Mouse (Mus musculus) T-helper 1 cell (primary cell): ENCODE data around the gene Lin37.

Experiments used
- in situ Hi-C: fragments of 300-600 bp; cut with MboI, MseI; formaldehyde crosslinking; loops from one replicate; pipeline ENCODE4 v1.15.1; 2025; ENCODE audit warnings: high pct_unique_total_duplicates

Gene Lin37

GRCm38 (mm10) chr7:30587842-30588667 lies 28.4 kb upstream of the Lin37 start:
- in situ Hi-C loops: no loop called here

DNA sequence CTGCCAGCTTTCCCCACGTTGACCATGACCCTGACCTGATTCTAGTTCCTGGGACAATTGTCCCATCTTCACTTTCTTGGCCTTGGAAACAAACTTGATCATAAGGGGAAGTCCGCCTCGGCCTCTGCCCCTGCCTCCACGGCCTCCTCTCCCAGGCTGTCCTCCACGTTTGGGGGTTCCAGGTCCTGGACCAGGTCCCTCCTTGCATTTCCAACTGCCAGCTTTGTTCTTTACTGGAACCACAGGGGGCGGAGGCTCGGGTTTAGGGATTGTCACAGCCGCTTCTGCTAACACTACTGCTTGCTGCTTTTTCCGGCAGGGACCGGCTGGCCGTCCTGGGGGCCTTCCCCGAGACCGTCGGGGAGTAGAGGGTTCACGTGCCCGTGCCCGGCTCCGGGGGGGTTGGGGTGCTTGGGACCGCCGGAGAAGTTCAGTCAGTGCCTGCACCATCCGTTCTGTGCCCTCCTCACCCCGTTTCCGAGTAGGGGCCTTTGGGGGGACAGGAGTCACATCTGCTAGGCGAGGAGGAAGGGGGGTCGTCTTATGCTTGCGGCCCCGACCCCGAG lies 26.9 kb upstream of the Lin37 start:
- in situ Hi-C loops: no loop called here

DNA sequence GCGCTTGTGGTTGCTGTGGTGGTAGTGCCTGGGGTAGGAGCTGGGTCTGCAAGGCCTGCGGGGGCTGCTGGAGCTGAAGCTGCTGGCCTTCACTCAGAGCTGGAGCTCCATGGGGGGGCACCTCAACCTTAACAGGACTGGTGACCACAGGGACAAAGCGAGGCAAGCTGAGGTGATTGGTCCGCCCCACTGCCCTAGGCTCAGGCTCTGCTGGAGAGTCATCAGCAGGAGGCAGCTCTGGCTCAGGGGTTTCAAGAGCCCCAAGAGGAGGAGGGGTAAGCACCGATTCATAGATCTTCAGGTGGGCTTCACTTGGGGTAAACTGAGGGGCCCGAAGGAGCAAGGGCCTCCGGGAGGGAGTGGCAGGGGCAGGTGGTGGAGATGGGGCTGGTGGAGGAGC lies 25.5 kb upstream of the Lin37 start:
- in situ Hi-C loops: no loop called here

GRCm38 (mm10) chr7:30584339-30584738 lies 24.7 kb upstream of the Lin37 start:
- in situ Hi-C loops: no loop called here

GRCm38 (mm10) chr7:30581547-30581946 lies 21.9 kb upstream of the Lin37 start:
- in situ Hi-C loops: no loop called here

- in situ Hi-C loops: no loop called here
Measured at GRCm38 (mm10) chr7:30579950-30580349, 20.3 kb upstream of the Lin37 start.

GRCm38 (mm10) chr7:30572969-30573368 lies 13.3 kb upstream of the Lin37 start:
- in situ Hi-C loops: no loop called here

DNA sequence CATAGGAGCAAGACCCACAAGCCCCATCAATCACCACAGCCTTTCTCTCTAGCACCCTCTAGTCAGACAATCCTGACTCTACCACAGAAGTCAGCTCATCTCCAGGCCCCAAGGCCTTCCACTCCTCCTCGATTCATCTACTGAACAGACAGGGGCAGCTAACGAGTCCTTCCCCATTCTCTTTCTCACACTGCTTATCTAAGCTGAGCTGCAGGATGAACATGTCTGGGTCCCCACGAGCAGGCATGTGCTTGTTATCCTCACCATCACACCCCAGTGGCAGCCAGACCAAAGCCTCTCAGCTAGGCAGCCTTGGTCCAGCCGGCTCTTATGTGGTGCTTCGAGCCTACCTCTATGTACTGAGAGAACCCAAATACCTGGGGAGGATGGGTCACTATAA lies 12.8 kb upstream of the Lin37 start:
- in situ Hi-C loops: no loop called here

GRCm38 (mm10) chr7:30567555-30567954 lies 7.9 kb upstream of the Lin37 start:
- in situ Hi-C loops: no loop called here

DNA sequence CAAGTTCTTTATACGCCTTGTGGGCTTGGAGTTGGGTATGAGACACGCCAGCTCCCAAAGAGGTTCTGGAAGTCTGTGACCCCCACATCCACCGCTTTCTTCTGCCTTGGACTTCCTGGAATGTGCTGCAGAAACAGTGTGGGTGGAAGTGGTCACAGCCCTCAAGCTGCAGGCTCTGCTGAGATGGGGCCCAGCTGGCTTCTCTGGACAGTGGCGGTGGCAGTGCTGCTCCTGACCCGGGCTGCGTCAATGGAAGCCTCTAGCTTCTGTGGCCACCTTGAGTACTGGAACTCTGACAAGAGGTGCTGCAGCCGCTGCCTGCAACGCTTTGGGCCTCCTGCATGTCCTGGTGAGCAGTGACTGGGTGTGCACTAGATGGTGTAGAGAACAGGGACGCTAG lies 6.4 kb upstream of the Lin37 start:
- in situ Hi-C loops: no loop called here

DNA sequence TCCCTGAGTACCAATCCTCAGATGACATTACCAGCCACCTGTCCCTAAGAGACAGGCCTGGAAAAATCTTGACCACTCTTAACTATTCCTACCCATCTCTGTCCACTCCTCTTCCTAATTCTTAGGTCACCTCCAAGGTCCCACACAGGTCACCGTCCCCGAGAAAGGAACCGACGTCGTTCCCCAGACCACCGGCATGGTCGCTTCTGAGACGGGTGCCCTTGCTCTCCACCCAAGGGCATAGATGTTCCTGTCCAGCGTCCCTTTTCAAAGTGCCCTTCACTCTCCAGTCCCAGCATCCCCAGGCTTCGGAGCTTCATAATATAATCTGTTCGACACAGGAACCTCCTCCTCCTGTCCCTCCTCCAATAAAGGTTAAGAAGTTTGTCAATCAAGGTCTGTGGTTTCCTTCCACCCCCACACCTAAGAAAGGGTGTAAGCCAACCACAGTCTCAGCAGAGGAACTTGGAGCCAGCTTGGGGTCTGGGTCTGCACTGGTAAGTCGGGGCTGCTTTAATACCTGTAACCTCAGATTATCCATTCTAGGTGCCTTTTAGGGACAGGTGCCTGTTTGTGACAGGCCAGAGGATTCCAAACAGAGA lies 5.4 kb upstream of the Lin37 start, which contains the start of gene Igflr1:
TSS of gene Igflr1 (plus strand) at position 458 of the 602 bp plus-strand sequence.
- in situ Hi-C loops: no loop called here

DNA sequence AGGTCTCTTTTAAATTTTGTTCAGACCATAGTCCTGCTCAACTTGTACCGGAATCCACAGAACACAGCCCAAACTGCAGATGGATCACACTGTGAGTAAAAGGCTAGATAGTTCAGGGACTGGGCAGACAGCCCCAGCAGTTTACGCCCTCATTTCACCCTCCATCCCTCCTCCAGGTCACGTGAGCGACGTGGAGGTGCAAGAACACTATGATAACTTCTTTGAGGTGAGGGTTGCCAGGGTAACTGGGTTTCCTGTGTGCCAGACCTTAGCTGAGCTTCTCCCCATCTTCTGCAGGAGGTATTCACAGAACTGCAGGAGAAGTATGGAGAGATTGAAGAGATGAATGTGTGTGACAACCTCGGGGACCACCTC lies 4.3 kb upstream of the Lin37 start:
- in situ Hi-C loops: no loop called here

DNA sequence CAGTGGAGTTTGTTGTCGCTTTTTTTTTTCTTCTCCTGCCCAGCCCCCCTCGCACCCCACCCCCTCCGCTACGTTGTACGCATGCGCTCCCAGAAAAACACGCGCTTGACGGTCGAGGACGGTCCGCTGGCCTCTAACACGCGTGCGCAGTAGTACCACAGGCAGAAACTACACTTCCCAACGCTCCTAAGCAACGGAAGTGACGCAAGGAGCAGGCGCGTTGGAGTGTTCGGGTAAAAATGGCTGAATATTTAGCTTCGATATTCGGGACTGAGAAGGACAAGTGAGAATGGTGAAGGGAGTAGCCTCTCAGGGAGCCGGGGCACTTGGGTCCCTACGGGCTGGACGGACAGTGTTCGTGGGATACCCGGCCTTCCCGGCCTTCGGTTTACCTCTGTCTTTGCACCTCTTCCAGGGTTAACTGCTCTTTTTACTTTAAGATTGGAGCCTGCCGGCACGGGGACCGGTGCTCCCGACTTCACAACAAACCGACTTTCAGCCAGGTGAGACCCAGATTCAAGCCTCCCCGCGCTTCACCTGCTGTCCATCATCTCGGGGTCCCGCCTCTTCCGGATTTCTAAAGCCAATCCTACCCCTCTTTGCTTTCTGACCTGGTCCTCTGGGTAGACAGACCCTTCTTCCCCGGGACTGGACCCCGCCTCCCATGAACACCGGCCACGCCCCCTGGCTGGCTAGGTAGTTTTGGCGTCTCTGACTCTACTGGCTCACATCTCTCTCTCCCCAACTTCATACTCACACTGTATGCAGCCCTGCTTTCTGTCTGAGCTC lies 3.7 kb upstream of the Lin37 start, which contains the start of the genes U2af1l4, Gm49396 and Psenen:
TSS of gene U2af1l4 (plus strand) at position 185 of the 789 bp plus-strand sequence.
TSS of gene Gm49396 (plus strand) at position 228 of the 789 bp plus-strand sequence.
TSS of gene Psenen (minus strand) at position 511 of the 789 bp plus-strand sequence.
- in situ Hi-C loops: no loop called here

- in situ Hi-C loops: no loop called here
Measured at GRCm38 (mm10) chr7:30562526-30563116, 3.0 kb upstream of the Lin37 start.

DNA sequence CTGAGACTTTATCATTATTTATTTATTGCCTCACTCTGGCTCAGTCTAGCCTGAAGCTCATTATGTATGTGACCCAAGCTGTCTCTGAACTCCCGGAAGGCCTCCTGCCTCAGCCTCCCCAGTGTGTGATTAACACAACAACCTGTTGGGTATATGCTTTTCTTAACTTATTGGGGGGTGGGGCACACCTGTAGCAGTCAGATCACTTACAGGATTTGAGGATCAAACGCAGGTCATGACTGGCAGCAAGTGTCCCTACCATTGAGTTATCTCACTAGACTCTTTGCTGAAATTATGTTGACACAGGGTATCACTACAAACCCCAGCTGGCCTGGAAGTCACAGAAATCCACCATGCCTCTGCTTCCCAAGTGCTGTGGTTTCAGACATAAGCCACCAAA lies 658 bp upstream of the Lin37 start:
- in situ Hi-C loops: no loop called here

GRCm38 (mm10) chr7:30558656-30559442 lies 789 bp downstream of the Lin37 start:
- in situ Hi-C loops: no loop called here

GRCm38 (mm10) chr7:30557901-30558514 lies 1.6 kb downstream of the Lin37 start:
- in situ Hi-C loops: no loop called here

GRCm38 (mm10) chr7:30556894-30557536 lies 2.6 kb downstream of the Lin37 start:
- in situ Hi-C loops: no loop called here

GRCm38 (mm10) chr7:30553810-30554584 lies 5.6 kb downstream of the Lin37 start:
- in situ Hi-C loops: no loop called here
